Mouse (Mus musculus): ENCODE results near the gene Slc5a5. TPM values are rescaled to one million over a fixed set of nuclear protein-coding genes. Genes with fewer than 3 reads are reported as not detected.

The Slc5a5 gene
- total RNA-seq (2021) (not detected), polyA plus RNA-seq (2012; rRNA removed) (0.18 TPM in 2 replicates)
- long read RNA-seq, result 0 reads

GRCm38 (mm10) chr8:70892022-70892895, at the start of gene Slc5a5:
Gene Slc5a5, minus strand, starts transcription at chr8:70892757.
- H3K27me3 ChIP-seq (ENCODE audit: control insufficient read depth, insufficient read depth, low read length), result peaks cover 11% of the 10 kb centered on the region
- DNase-seq, result peak in 1 of 2 experiments; percentile 21
- no peak within 1 kb of the TSS for H3K4me3 ChIP-seq
- TF ChIP-seq POLR2A (IDR thresholded peaks at IDR 0.05; ENCODE audit: insufficient read depth, low read depth, low read length) (no peak), CTCF (IDR thresholded peaks at IDR 0.05) (no peak), EP300 (IDR thresholded peaks at IDR 0.05; ENCODE audit: insufficient read depth, low read depth, low read length) (no peak)
- H3K9ac ChIP-seq (ENCODE audit: low read depth, low read length), result no peak within 1 kb of the TSS
- 10% methylated on average over 80 of the region's 80 CpGs for WGBS
- intact Hi-C loops (cut with DNase I), result no loop called here
- peaks cover 5% of the 10 kb centered on the region for H3K79me2 ChIP-seq (replicated peaks; ENCODE audit: control insufficient read depth, insufficient read depth, low read length)
- H3K4me1 ChIP-seq (ENCODE audit: control insufficient read depth, insufficient read depth, low read length), result peaks cover 5% of the 10 kb centered on the region
- no peak within 1 kb of the TSS for H3K27ac ChIP-seq
- H3K36me3 ChIP-seq (ENCODE audit: control insufficient read depth, insufficient read depth, low read length), result peaks cover 2% of the 10 kb centered on the region; the same call in 1 of the 2 replicates

- Histone ChIP-seq H3K9ac (ENCODE audit: low read depth, low read length) (no peak overlapping the region), H3K4me1 (ENCODE audit: control insufficient read depth, insufficient read depth, low read length) (no peaks in the 10 kb centered on the region), H3K4me3 (no peak overlapping the region), H3K79me2 (replicated peaks; ENCODE audit: control insufficient read depth, insufficient read depth, low read length) (no peaks in the 10 kb centered on the region), H3K27me3 (ENCODE audit: control insufficient read depth, insufficient read depth, low read length) (no peaks in the 10 kb centered on the region), H3K27ac (no peak overlapping the region), H3K36me3 (ENCODE audit: control insufficient read depth, insufficient read depth, low read length) (no peaks in the 10 kb centered on the region)
- peak; percentile 36 for TF ChIP-seq CTCF (IDR thresholded peaks at IDR 0.05)
- TF ChIP-seq EP300 (IDR thresholded peaks at IDR 0.05; ENCODE audit: insufficient read depth, low read depth, low read length), result no peak
- TF ChIP-seq POLR2A (IDR thresholded peaks at IDR 0.05; ENCODE audit: insufficient read depth, low read depth, low read length), result no peak
- DNase-seq, result no peak
- WGBS, result 59% methylated on average over 2 of the region's 2 CpGs
- intact Hi-C loops (cut with DNase I), result no loop called here
Observed at GRCm38 (mm10) chr8:70941478-70941877, 48.9 kb upstream of the Slc5a5 start.

GRCm38 (mm10) chr8:70937200-70937599, 44.6 kb upstream of the Slc5a5 start:
- no peaks in the 10 kb centered on the region for H3K36me3 ChIP-seq (ENCODE audit: control insufficient read depth, insufficient read depth, low read length)
- no peaks in the 10 kb centered on the region for H3K27me3 ChIP-seq (ENCODE audit: control insufficient read depth, insufficient read depth, low read length)
- peak in 1 of 2 experiments; percentile 5 for DNase-seq
- H3K79me2 ChIP-seq (replicated peaks; ENCODE audit: control insufficient read depth, insufficient read depth, low read length), result no peaks in the 10 kb centered on the region
- intact Hi-C loops (cut with DNase I), result no loop called here
- no peak overlapping the region for H3K9ac ChIP-seq (ENCODE audit: low read depth, low read length)
- H3K4me3 ChIP-seq, result no peak overlapping the region
- TF ChIP-seq EP300 (IDR thresholded peaks at IDR 0.05; ENCODE audit: insufficient read depth, low read depth, low read length) (no peak), POLR2A (IDR thresholded peaks at IDR 0.05; ENCODE audit: insufficient read depth, low read depth, low read length) (no peak), CTCF (IDR thresholded peaks at IDR 0.05) (no peak)
- WGBS, result 77% methylated on average over 6 of the region's 6 CpGs
- no peak overlapping the region for H3K27ac ChIP-seq
- no peaks in the 10 kb centered on the region for H3K4me1 ChIP-seq (ENCODE audit: control insufficient read depth, insufficient read depth, low read length)

GRCm38 (mm10) chr8:70934786-70935185, 42.2 kb upstream of the Slc5a5 start:
- Histone ChIP-seq H3K4me3 (no peak overlapping the region), H3K4me1 (ENCODE audit: control insufficient read depth, insufficient read depth, low read length) (no peaks in the 10 kb centered on the region), H3K36me3 (ENCODE audit: control insufficient read depth, insufficient read depth, low read length) (no peaks in the 10 kb centered on the region), H3K9ac (ENCODE audit: low read depth, low read length) (no peak overlapping the region), H3K79me2 (replicated peaks; ENCODE audit: control insufficient read depth, insufficient read depth, low read length) (no peaks in the 10 kb centered on the region), H3K27ac (no peak overlapping the region), H3K27me3 (ENCODE audit: control insufficient read depth, insufficient read depth, low read length) (no peaks in the 10 kb centered on the region)
- peak in 1 of 2 experiments; percentile 10 for DNase-seq
- intact Hi-C loops (cut with DNase I), result no loop called here
- WGBS, result 57% methylated on average over 7 of the region's 7 CpGs
- TF ChIP-seq CTCF (IDR thresholded peaks at IDR 0.05) (no peak), POLR2A (IDR thresholded peaks at IDR 0.05; ENCODE audit: insufficient read depth, low read depth, low read length) (no peak), EP300 (IDR thresholded peaks at IDR 0.05; ENCODE audit: insufficient read depth, low read depth, low read length) (no peak)

GRCm38 (mm10) chr8:70933036-70933435, 40.5 kb upstream of the Slc5a5 start:
- no peaks in the 10 kb centered on the region for H3K27me3 ChIP-seq (ENCODE audit: control insufficient read depth, insufficient read depth, low read length)
- H3K79me2 ChIP-seq (replicated peaks; ENCODE audit: control insufficient read depth, insufficient read depth, low read length), result no peaks in the 10 kb centered on the region
- no peaks in the 10 kb centered on the region for H3K36me3 ChIP-seq (ENCODE audit: control insufficient read depth, insufficient read depth, low read length)
- intact Hi-C loops (cut with DNase I), result no loop called here
- H3K4me3 ChIP-seq, result no peak overlapping the region
- H3K27ac ChIP-seq, result no peak overlapping the region
- peak in 1 of 2 experiments; percentile 5 for DNase-seq
- 88% methylated on average over 4 of the region's 4 CpGs for WGBS
- TF ChIP-seq CTCF (IDR thresholded peaks at IDR 0.05) (no peak), EP300 (IDR thresholded peaks at IDR 0.05; ENCODE audit: insufficient read depth, low read depth, low read length) (no peak), POLR2A (IDR thresholded peaks at IDR 0.05; ENCODE audit: insufficient read depth, low read depth, low read length) (no peak)
- no peak overlapping the region for H3K9ac ChIP-seq (ENCODE audit: low read depth, low read length)
- no peaks in the 10 kb centered on the region for H3K4me1 ChIP-seq (ENCODE audit: control insufficient read depth, insufficient read depth, low read length)

- DNase-seq, result no peak
- intact Hi-C loops (cut with DNase I), result no loop called here
- Histone ChIP-seq H3K4me1 (ENCODE audit: control insufficient read depth, insufficient read depth, low read length) (no peaks in the 10 kb centered on the region), H3K9ac (ENCODE audit: low read depth, low read length) (no peak overlapping the region), H3K36me3 (ENCODE audit: control insufficient read depth, insufficient read depth, low read length) (no peaks in the 10 kb centered on the region), H3K4me3 (no peak overlapping the region), H3K27ac (no peak overlapping the region), H3K79me2 (replicated peaks; ENCODE audit: control insufficient read depth, insufficient read depth, low read length) (no peaks in the 10 kb centered on the region), H3K27me3 (ENCODE audit: control insufficient read depth, insufficient read depth, low read length) (no peaks in the 10 kb centered on the region)
- TF ChIP-seq EP300 (IDR thresholded peaks at IDR 0.05; ENCODE audit: insufficient read depth, low read depth, low read length) (no peak), POLR2A (IDR thresholded peaks at IDR 0.05; ENCODE audit: insufficient read depth, low read depth, low read length) (no peak)
- WGBS, result 93% methylated on average over 11 of the region's 11 CpGs
Observed at GRCm38 (mm10) chr8:70931731-70932130, 39.2 kb upstream of the Slc5a5 start.

All from heart, adult 2 months (tissue).